9 mouse cellular contexts compared by ENCODE assay signal in the genomic region with DNA sequence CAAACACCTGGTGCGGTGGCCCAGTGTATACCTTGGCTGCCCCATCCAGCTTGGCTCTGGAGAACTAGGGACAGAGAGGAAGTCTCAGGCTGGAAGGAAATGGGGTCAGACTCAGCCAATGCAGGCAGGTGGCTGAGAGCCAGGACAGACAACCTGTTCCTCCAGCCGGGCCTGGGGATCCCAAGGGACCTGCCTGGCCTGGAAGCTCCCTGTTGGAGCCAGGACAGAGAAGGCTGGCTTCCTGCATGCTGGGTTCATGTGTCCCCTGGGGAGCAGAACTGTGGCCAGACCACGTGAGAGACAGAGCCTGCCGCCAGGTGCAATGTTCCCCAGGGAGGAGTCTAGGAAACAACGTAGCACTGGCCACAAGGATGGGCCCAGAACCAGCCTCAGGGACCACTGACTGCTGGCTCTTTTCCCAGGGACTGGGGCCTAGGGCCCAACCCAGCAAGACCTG. TPM values are rescaled to one million over a fixed set of nuclear protein-coding genes. Genes with fewer than 3 reads are reported as not detected.
DNase-seq lines count a peak whose midpoint lies in the region; ATAC-seq and TF ChIP-seq lines count a peak whose summit lies in the region.
"Had no signal": no experiment of that assay in that cellular context is flagged by ENCODE, and none has a peak within 500 bp of the region (broad histone marks: within the 10 kb centered on the region; RNA-seq: fewer than 3 reads in every experiment).

No protein-coding gene starts in this region.

- TF ChIP-seq EP300 in liver, postnatal 0 days (IDR thresholded peaks at IDR 0.05; ENCODE audit: low read depth): no peak

- H3K4me3 ChIP-seq in liver, postnatal 0 days (ENCODE audit: low read depth, low read length): no peak overlapping the region
- H3K4me3 ChIP-seq in liver, embryonic 11.5 days (ENCODE audit: low read depth, low read length): no peak overlapping the region
- H3K4me3 ChIP-seq in stomach, embryonic 16.5 days (replicated peaks; ENCODE audit: low read length): no peak overlapping the region

- WGBS in liver, postnatal 0 days (ENCODE audit: insufficient replicate concordance): 69% methylated on average over 5 of the region's 5 CpGs
- 83% methylated on average over 5 of the region's 5 CpGs for WGBS in liver, embryonic 11.5 days
- WGBS in stomach, embryonic 16.5 days: 60% methylated on average over 5 of the region's 5 CpGs

- no peaks in the 10 kb centered on the region for H3K9me3 ChIP-seq in liver, postnatal 0 days (ENCODE audit: low read length)
- H3K9me3 ChIP-seq in liver, embryonic 11.5 days (ENCODE audit: control insufficient read depth, low read length): no peaks in the 10 kb centered on the region
- H3K9me3 ChIP-seq in stomach, embryonic 16.5 days (replicated peaks; ENCODE audit: control insufficient read depth, low read length): no peaks in the 10 kb centered on the region

- H3K36me3 ChIP-seq in liver, postnatal 0 days (replicated peaks; ENCODE audit: insufficient read depth, low read length): peaks cover 44% of the 10 kb centered on the region
- peaks cover 23% of the 10 kb centered on the region for H3K36me3 ChIP-seq in liver, embryonic 11.5 days (ENCODE audit: control insufficient read depth, insufficient read depth, low read length)
- H3K36me3 ChIP-seq in stomach, embryonic 16.5 days (ENCODE audit: control insufficient read depth, insufficient read depth, low read length): peaks cover 40% of the 10 kb centered on the region

- H3K27me3 ChIP-seq in liver, postnatal 0 days (ENCODE audit: insufficient read depth, low read length): no peaks in the 10 kb centered on the region
- no peaks in the 10 kb centered on the region for H3K27me3 ChIP-seq in liver, embryonic 11.5 days (replicated peaks; ENCODE audit: control insufficient read depth, insufficient read depth, low read length)
- no peaks in the 10 kb centered on the region for H3K27me3 ChIP-seq in stomach, embryonic 16.5 days (ENCODE audit: control insufficient read depth, insufficient read depth, low read length)

- no peak for TF ChIP-seq CTCF in liver, postnatal 0 days (IDR thresholded peaks at IDR 0.05; ENCODE audit: low read depth)

- 0 out of 2 replicates have a peak, but pooled peaks cover 3% of the 10 kb centered on the region for H3K4me1 ChIP-seq in liver, postnatal 0 days (ENCODE audit: insufficient read depth)
- no peaks in the 10 kb centered on the region for H3K4me1 ChIP-seq in liver, embryonic 11.5 days (replicated peaks; ENCODE audit: control insufficient read depth, insufficient read depth, low read length)
- H3K4me1 ChIP-seq in stomach, embryonic 16.5 days (ENCODE audit: control insufficient read depth, insufficient read depth, low read length): no peaks in the 10 kb centered on the region

- no peak overlapping the region for H3K9ac ChIP-seq in liver, postnatal 0 days (replicated peaks)
- no peak overlapping the region for H3K9ac ChIP-seq in liver, embryonic 11.5 days (ENCODE audit: low read depth, low read length)
- no peak overlapping the region for H3K9ac ChIP-seq in stomach, embryonic 16.5 days (ENCODE audit: low read length)

- peak; percentile 42 for DNase-seq in liver, postnatal 0 days
- no peak for DNase-seq in liver, embryonic 11.5 days (ENCODE audit: low spot score)
- DNase-seq in cerebellum, adult 11 months: peak; percentile 84
- DNase-seq in heart, adult 9 months (ENCODE audit: low spot score in 2 of 2): peak; percentile 96 to 98
- peak; percentile 94 to 96 for DNase-seq in kidney, postnatal 36 days
- DNase-seq in right cerebral cortex, postnatal 10 days (ENCODE audit: low spot score in 2 of 2): no peak
- DNase-seq in layer of hippocampus, adult 18-20 months (ENCODE audit: low spot score in 2 of 2): no peak

- no peak overlapping the region for H3K4me2 ChIP-seq in liver, postnatal 0 days (ENCODE audit: low read depth, low read length)
- H3K4me2 ChIP-seq in liver, embryonic 11.5 days: no peak overlapping the region
- no peak overlapping the region for H3K4me2 ChIP-seq in stomach, embryonic 16.5 days (ENCODE audit: low read depth, low read length)

- no peak overlapping the region for H3K27ac ChIP-seq in liver, postnatal 0 days (ENCODE audit: low read depth)
- no peak overlapping the region for H3K27ac ChIP-seq in liver, embryonic 11.5 days (ENCODE audit: low read depth, low read length)
- peak overlapping the region; percentile 49 for H3K27ac ChIP-seq in stomach, embryonic 16.5 days (ENCODE audit: low read length)

- ATAC-seq in liver, postnatal 0 days: peak; percentile 25; the same call in 1 of the 2 replicates
- ATAC-seq in liver, embryonic 11.5 days (replicated peaks; ENCODE audit: low FRiP score): no peak
- peak; percentile 71 for ATAC-seq in stomach, embryonic 16.5 days (ENCODE audit: insufficient read depth, low FRiP score)

RNA-seq across cellular contexts. Expression of gene Rflna, which starts 37.1 kb away (rescaled TPM):
- polyA plus RNA-seq in liver, postnatal 0 days (2015; fragmentation: Nextera tagmentation; extraction: Ambion mirVana): 0.21 and 0.27 TPM in 2 replicates
- polyA plus RNA-seq in liver, embryonic 11.5 days (2014; fragmentation: Nextera tagmentation; extraction: Ambion mirVana): 0.66 and 1.0 TPM in 2 replicates
- 2.7 and 3.0 TPM in 2 replicates for polyA plus RNA-seq in stomach, embryonic 16.5 days (2015; fragmentation: Nextera tagmentation; extraction: Ambion mirVana)
- under 1 TPM; 0.37 to 0.38 TPM for total RNA-seq in layer of hippocampus, adult 18-20 months (2021)
- total RNA-seq: neutrophil, adult 5-6 weeks had no signal

Comparison
In these comparisons a context has a peak if more than half of its experiments do, and no peak if none do; other contexts are left out.
1. DNase-seq: peak in liver, postnatal 0 days (single experiment), cerebellum, adult 11 months (single experiment), heart, adult 9 months (2 of 2) and kidney, postnatal 36 days (2 of 2); none in liver, embryonic 11.5 days (single experiment), right cerebral cortex, postnatal 10 days (0 of 2) and layer of hippocampus, adult 18-20 months (0 of 2).